Mouse (Mus musculus) forebrain, embryonic 10.5 days (tissue): ENCODE data around the gene Nudt22. TPM values are rescaled to one million over a fixed set of nuclear protein-coding genes. Genes with fewer than 3 reads are reported as not detected.

Experiments used
- DNase-seq: peaks from one replicate; pipeline ENCODE4 v3.0.0-alpha.2; 2017; ENCODE audit warnings: low spot score; ENCODE audit errors: extremely low spot score
- H3K27ac ChIP-seq: fragments of 300-500 bp; sonication (generic); 2 replicates; pipeline ENCODE4 v1.5.1; 2016; ENCODE audit warnings: mild to moderate bottlenecking
- H3K27me3 ChIP-seq: fragments of 300-500 bp; sonication (generic); 2 replicates; pipeline ENCODE4 v1.6.1; 2016; ENCODE audit warnings: mild to moderate bottlenecking; ENCODE audit not compliant: poor library complexity, severe bottlenecking
- H3K36me3 ChIP-seq: fragments of 300-500 bp; sonication (generic); replicated peaks from 2 replicates; pipeline ENCODE4 v1.6.1; 2016; ENCODE audit warnings: mild to moderate bottlenecking, moderate library complexity
- H3K4me1 ChIP-seq: fragments of 300-500 bp; sonication (generic); 2 replicates; pipeline ENCODE4 v1.6.1; 2016
- H3K4me3 ChIP-seq: fragments of 300-500 bp; sonication (generic); 2 replicates; pipeline ENCODE4 v1.5.1; 2016; ENCODE audit warnings: mild to moderate bottlenecking, moderate library complexity
- H3K9me3 ChIP-seq: fragments of 300-500 bp; sonication (generic); 2 replicates; pipeline ENCODE4 v1.6.1; 2016; ENCODE audit warnings: mild to moderate bottlenecking, moderate library complexity
- WGBS: fragments of 180-500 bp; shearing (Covaris S2); methylation state at CpG from one replicate; pipeline ENCODE4 v1.1.7; 2016; 5-methylcytosine and 5-hydroxymethylcytosine counted together
- polyA plus RNA-seq: library from polyadenylated mRNA; unstranded; fragments of >200 nt; fragmentation: Nextera tagmentation; extraction: Ambion mirVana; gene quantifications from 2 replicates; pipeline ENCODE4 v1.2.1, GENCODE M21; 2016

Gene Nudt22
- polyA plus RNA-seq, 1 experiment from 2014 or later = 18.4 TPM

- no peaks in the 10 kb centered on the region for H3K9me3 ChIP-seq
- peaks cover 18% of the 10 kb centered on the region for H3K36me3 ChIP-seq
- H3K4me3 ChIP-seq = no peak overlapping the region
- H3K27ac ChIP-seq = no peak overlapping the region
- DNase-seq = no peak
- 84% methylated on average over 4 of the region's 4 CpGs for WGBS
- H3K27me3 ChIP-seq = no peaks in the 10 kb centered on the region
- H3K4me1 ChIP-seq = peaks cover 28% of the 10 kb centered on the region
Observed at GRCm38 (mm10) chr19:6948186-6948585, 47.7 kb downstream of the Nudt22 start.

DNA sequence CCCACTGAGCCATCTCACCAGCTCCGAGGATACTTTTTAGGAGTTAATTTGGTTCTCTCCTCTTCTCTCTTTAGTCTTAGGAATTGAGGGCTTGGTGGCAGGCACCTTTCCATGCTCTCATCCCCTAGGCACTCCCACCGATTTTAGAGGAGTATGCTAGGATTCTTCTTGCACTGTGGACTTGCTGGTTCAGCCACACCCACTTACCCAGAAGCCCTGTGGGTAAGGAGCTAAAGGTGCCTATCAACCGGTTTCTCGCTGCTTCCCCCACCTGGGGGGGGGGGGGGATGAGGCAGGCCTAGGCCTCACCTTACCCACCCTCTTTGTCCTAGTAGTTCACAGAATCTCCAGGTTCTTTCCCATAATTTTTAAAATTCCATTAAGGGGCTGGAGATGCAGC lies 48.2 kb downstream of the Nudt22 start:
- DNase-seq = no peak
- H3K27me3 ChIP-seq = no peaks in the 10 kb centered on the region
- H3K36me3 ChIP-seq = peaks cover 18% of the 10 kb centered on the region
- no peaks in the 10 kb centered on the region for H3K9me3 ChIP-seq
- H3K4me3 ChIP-seq = no peak overlapping the region
- WGBS = 52% methylated on average over 4 of the region's 4 CpGs
- H3K4me1 ChIP-seq = peaks cover 28% of the 10 kb centered on the region
- no peak overlapping the region for H3K27ac ChIP-seq

DNA sequence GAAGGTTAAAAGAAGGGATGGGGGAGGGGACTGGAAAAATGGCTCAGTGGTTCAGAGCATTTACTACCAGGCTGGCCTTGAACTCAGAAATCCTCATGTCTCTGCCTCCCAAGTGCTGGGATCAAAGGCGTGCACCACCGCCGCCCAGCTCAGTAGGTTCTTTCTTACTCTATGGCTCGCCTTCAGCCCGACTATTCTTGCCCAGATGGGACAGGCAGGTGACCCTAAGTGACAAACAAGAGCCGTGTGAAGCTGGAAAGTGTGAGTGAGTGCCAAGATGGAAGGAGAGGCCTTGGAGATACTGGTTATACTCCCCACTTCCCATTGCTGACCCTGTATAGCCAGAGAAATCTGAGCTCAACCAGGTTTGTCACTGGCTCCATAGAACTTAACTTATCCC lies 52.2 kb downstream of the Nudt22 start:
- 93% methylated on average over 6 of the region's 6 CpGs for WGBS
- Histone ChIP-seq H3K27me3 (peaks cover 5% of the 10 kb centered on the region), H3K4me3 (no peak overlapping the region), H3K36me3 (peaks cover 18% of the 10 kb centered on the region), H3K27ac (no peak overlapping the region), H3K9me3 (no peaks in the 10 kb centered on the region), H3K4me1 (peaks cover 39% of the 10 kb centered on the region)
- DNase-seq = no peak

Other genes with a start within 250 kb of the Nudt22 start
- 4.9 and 5.4 TPM in 2 replicates for gene Rps6ka4, start 155.5 kb downstream of the Nudt22 start, polyA plus RNA-seq
- gene Ccdc88b, start 137.9 kb downstream of the Nudt22 start, polyA plus RNA-seq = 0.32 and 0.36 TPM in 2 replicates
- 155 and 159 TPM in 2 replicates for gene Trmt112, start 86.4 kb downstream of the Nudt22 start, polyA plus RNA-seq
- gene Prdx5, start 86.0 kb downstream of the Nudt22 start, polyA plus RNA-seq = 144 and 154 TPM in 2 replicates
- 8.4 and 9.0 TPM in 2 replicates for gene Esrra, start 74.3 kb downstream of the Nudt22 start, polyA plus RNA-seq
- 0.55 and 0.60 TPM in 2 replicates for gene Catsperz, start 70.7 kb downstream of the Nudt22 start, polyA plus RNA-seq
- 0.24 TPM in 1 of 2 replicates, not detected in the other for gene Kcnk4, start 61.6 kb downstream of the Nudt22 start, polyA plus RNA-seq
- gene Bad, start 54.3 kb downstream of the Nudt22 start, polyA plus RNA-seq = 55.9 and 59.8 TPM in 2 replicates
- gene Gpr137, start 53.6 kb downstream of the Nudt22 start, polyA plus RNA-seq = 22.8 and 26.5 TPM in 2 replicates
- gene Ppp1r14b, start 21.1 kb downstream of the Nudt22 start, polyA plus RNA-seq = 103 TPM in 2 replicates
- 25.2 and 25.8 TPM in 2 replicates for gene Plcb3, start 19.6 kb downstream of the Nudt22 start, polyA plus RNA-seq
- gene Fkbp2, start 15.6 kb downstream of the Nudt22 start, polyA plus RNA-seq = 106 TPM in 2 replicates
- gene Vegfb, start 8.5 kb downstream of the Nudt22 start, polyA plus RNA-seq = 31.0 and 32.9 TPM in 2 replicates
- gene Dnajc4, start 3.5 kb downstream of the Nudt22 start, polyA plus RNA-seq = 19.5 and 19.7 TPM in 2 replicates
- gene Trpt1, start within 50 bp of the Nudt22 start, polyA plus RNA-seq = 10.0 and 10.4 TPM in 2 replicates
- gene Fermt3, start 23.4 kb upstream of the Nudt22 start, polyA plus RNA-seq = 8.8 TPM in 2 replicates
- 456 and 486 TPM in 2 replicates for gene Stip1, start 43.9 kb upstream of the Nudt22 start, polyA plus RNA-seq
- 3.7 and 3.9 TPM in 2 replicates for gene Macrod1, start 60.7 kb upstream of the Nudt22 start, polyA plus RNA-seq
- 4.0 and 4.8 TPM in 2 replicates for gene Flrt1, start 109.6 kb upstream of the Nudt22 start, polyA plus RNA-seq
- gene Otub1, start 210.2 kb upstream of the Nudt22 start, polyA plus RNA-seq = 275 and 280 TPM in 2 replicates
- 862 and 888 TPM in 2 replicates for gene Cox8a, start 221.5 kb upstream of the Nudt22 start, polyA plus RNA-seq
- gene Naa40, start 245.1 kb upstream of the Nudt22 start, polyA plus RNA-seq = 106 and 107 TPM in 2 replicates